Mouse (Mus musculus): ENCODE measurements at regions not wholly inside any gene's neighbourhood (a gene's known extent, or its start where the extent isn't known, plus 50 kb on each side); places are given as distances from the start of the nearest gene placed in this dataset.

GRCm38 (mm10) chr8:8367282-8367871 lies 293.7 kb downstream of the Efnb2 start:
- TF ChIP-seq CHD2 (IDR thresholded peaks at IDR 0.05; ENCODE audit: low read depth, low read length) (no peak), ZNF384 (IDR thresholded peaks at IDR 0.05; ENCODE audit: low read depth, low read length) (no peak), MAFK (IDR thresholded peaks at IDR 0.05; ENCODE audit: insufficient read depth, low read depth, low read length) (no peak)

Data from ES-E14 (cell line).